In the genomic region with DNA sequence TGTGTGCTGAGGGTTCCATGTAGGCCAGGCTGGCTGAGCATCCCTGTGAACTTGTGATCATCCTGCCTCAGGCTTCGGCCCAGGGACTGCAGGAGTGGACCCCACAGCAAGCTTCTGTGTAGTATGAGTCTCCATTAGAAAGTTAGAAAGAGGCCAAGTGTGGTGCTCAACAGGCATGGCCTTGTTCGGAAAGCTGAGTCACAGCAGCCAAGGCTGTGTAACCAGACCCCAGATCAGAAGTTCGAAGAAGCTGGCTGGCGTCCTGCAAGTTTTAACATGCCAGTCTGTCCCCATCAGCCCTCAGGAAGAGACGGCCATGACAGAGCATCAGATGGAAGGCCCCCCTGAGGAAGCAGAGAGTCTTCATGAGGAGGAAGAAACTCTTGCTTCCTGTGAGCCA, we compare ENCODE assay signal across 25 mouse cellular contexts. TPM values are rescaled to one million over a fixed set of nuclear protein-coding genes. Genes with fewer than 3 reads are reported as not detected.
DNase-seq lines count a peak whose midpoint lies in the region; TF ChIP-seq lines count a peak whose summit lies in the region.
"Had no signal": no experiment of that assay in that cellular context is flagged by ENCODE, and none has a peak within 500 bp of the region (broad histone marks: within the 10 kb centered on the region; RNA-seq: fewer than 3 reads in every experiment).

No protein-coding gene starts in this region.

- no peak overlapping the region for H3K4me3 ChIP-seq in gastrocnemius, adult 2 months
- H3K4me3 ChIP-seq: forebrain, embryonic 10.5 days; forebrain, embryonic 15.5 days; heart, adult 2 months; heart, embryonic 12.5 days; hindbrain, embryonic 15.5 days; layer of hippocampus, adult 2 months; left cerebral cortex, adult 2 months had no signal

- TF ChIP-seq CTCF in gastrocnemius, adult 2 months (IDR thresholded peaks at IDR 0.05): no peak

- H3K27ac ChIP-seq in gastrocnemius, adult 2 months: no peak overlapping the region
- H3K27ac ChIP-seq: forebrain, embryonic 10.5 days; forebrain, embryonic 15.5 days; heart, adult 2 months; hindbrain, embryonic 15.5 days; layer of hippocampus, adult 2 months; left cerebral cortex, adult 2 months; liver, embryonic 14.5 days; macrophage had no signal

- DNase-seq in gastrocnemius, adult 2 months: peak; percentile 60
- DNase-seq in gastrocnemius, postnatal 25 days: no peak
- peak; percentile 63 for DNase-seq in 3T3-L1 (ENCODE audit: low read depth, low spot score)
- DNase-seq in adrenal gland, adult 2 months: peak; percentile 69
- DNase-seq in adrenal gland, postnatal 36 days: peak; percentile 49 to 59
- no peak for DNase-seq in thymus, adult 18-20 months
- no peak for DNase-seq in cerebellum, adult 11-12 months
- no peak for DNase-seq in heart, postnatal 25 days (ENCODE audit: low spot score)
- DNase-seq: cerebellum, adult 18-20 months; cerebellum, postnatal 10 days; heart, adult 2 months; kidney, adult 2 months; kidney, postnatal 36 days; lung, adult 2 months; lung, postnatal 10 days; midbrain, embryonic 14.5 days; right cerebral cortex, postnatal 14 days had no signal

- intact Hi-C loops in gastrocnemius, adult 2 months (cut with DNase I): no loop called here
- intact Hi-C loops in heart, postnatal 25 days (cut with DNase I): no loop called here

RNA-seq across cellular contexts. Expression of a gene that starts 31.1 kb away (rescaled TPM):
- 10 to 100 TPM; 32.2 to 32.9 TPM for total RNA-seq in gastrocnemius, adult 2 months (2021)
- total RNA-seq in gastrocnemius, postnatal 25 days (2021): 10 to 100 TPM; 29.2 to 30.3 TPM
- total RNA-seq in adrenal gland, adult 2 months (2021): 10 to 100 TPM; 40.5 to 45.9 TPM
- polyA plus RNA-seq in adrenal gland, adult 2 months (2012; rRNA removed): 18.9 and 19.4 TPM in 2 replicates
- total RNA-seq in adrenal gland, postnatal 36 days (2021): 10 to 100 TPM; 50.8 to 54.2 TPM
- 10 to 100 TPM; 35.7 to 36.5 TPM for total RNA-seq in heart, postnatal 25 days (2021)

Comparison
In these comparisons a context has a peak if more than half of its experiments do, and no peak if none do; other contexts are left out.
1. DNase-seq: peak in gastrocnemius, adult 2 months (single experiment), 3T3-L1 (single experiment), adrenal gland, adult 2 months (single experiment) and adrenal gland, postnatal 36 days (2 of 2); none in gastrocnemius, postnatal 25 days (single experiment), thymus, adult 18-20 months (0 of 2), cerebellum, adult 11-12 months (single experiment) and heart, postnatal 25 days (single experiment).